Mouse (Mus musculus): ENCODE measurements at regions not wholly inside any gene's neighbourhood (a gene's known extent, or its start where the extent isn't known, plus 50 kb on each side); places are given as distances from the start of the nearest gene placed in this dataset.

DNA sequence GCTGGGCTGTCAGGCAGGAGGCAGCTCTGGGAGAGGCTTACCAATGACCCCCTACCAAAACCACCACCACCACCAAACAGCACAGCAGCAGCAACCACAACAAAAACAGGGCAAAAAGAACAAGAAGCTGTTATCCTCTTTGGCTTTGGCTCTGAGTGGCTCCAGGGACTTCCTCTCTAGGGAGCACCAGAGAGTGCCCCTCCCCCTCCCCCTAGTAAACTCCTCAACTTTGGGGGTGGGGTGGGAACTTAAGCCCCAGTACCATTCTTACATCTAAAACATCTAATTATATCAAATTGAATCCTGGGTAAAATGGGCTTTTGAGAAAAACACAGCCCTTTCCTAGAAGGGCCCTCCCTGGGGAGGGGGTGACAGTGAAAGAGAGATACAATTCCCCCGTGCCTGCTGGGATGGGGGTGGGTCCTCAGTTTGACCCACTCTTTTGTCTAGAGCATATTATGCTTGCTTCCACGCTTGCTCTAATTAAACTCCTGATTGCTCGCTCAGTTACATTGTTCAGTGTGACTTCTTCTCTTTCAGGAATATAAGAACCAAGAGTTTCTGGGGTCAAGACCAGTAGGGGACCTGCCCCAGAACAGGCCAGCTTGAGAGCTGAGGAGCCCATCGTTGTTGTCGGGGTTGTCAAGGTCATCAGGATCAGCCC is 443.4 kb downstream of the Fam19a5 start:
- ATAC-seq (replicated peaks in 1 of 2; ENCODE audit: insufficient read depth in 1 of 2, low FRiP score in 2 of 2, low TSS enrichment in 1 of 2, low read depth in 1 of 2, poor library complexity in 2 of 2, severe bottlenecking in 2 of 2): no peak

DNA sequence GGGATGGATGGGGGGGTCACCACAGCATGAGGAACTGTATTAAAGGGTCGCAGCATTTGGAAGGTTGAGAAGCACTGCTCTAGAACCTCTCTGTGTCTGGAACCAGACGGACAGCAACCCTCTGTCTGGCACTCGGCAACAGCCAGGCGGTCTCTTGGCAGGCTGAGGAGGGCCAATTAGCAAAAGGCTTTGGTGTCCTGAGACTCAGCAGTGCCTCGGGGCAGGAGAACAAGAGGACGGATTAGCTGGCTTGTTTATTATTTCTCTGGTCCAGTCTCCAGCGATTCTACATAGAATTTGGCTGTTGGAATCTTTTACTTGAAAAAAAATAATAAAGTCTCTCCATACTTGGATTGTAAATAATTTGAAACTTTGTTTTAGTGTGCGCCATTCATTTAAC is 450.4 kb downstream of the Fam19a5 start:
- ATAC-seq (replicated peaks in 1 of 2; ENCODE audit: insufficient read depth in 1 of 2, low FRiP score in 2 of 2, low TSS enrichment in 1 of 2, low read depth in 1 of 2, poor library complexity in 2 of 2, severe bottlenecking in 2 of 2): no peak

DNA sequence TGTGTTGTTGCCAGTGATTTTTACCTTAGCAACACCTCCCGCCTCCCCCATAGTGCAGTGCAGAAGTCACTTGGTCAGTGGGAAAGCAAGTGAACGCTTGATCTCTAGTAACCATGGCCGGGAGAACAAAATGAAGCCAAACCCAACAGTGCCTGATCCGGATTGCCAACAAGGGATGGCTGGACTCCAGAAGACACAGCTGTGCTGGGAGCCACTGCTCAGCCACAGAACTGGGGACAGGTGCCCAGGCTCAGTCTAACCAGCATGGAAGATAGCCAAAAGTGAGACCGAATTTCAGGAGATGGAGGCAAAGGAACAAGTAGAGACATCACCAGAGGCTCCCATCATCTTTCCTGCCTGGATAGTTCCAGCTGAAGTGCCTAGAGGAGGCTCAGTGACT is 473.0 kb downstream of the Fam19a5 start:
- no peak for ATAC-seq (replicated peaks in 1 of 2; ENCODE audit: insufficient read depth in 1 of 2, low FRiP score in 2 of 2, low TSS enrichment in 1 of 2, low read depth in 1 of 2, poor library complexity in 2 of 2, severe bottlenecking in 2 of 2)

DNA sequence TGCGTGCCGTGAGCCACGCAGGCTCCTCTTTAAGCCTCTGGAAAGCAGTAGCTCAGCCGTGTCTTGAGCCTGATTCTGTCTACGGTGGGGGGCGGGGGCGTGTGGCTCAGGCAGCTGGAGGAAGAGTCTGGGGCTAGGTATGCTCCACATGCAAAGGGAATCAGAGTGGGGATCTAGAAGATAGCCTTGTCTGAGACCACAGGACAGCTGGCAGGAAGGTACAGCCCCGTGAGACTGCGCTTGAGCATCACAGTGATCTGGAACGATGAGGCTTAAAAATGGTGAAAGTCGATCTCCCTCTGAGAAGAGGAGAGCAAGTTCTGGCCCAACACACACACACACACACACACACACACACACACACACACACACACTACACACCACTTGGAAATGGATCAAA is 488.7 kb downstream of the Fam19a5 start:
- ATAC-seq (replicated peaks in 1 of 2; ENCODE audit: insufficient read depth in 1 of 2, low FRiP score in 2 of 2, low TSS enrichment in 1 of 2, low read depth in 1 of 2, poor library complexity in 2 of 2, severe bottlenecking in 2 of 2): no peak

DNA sequence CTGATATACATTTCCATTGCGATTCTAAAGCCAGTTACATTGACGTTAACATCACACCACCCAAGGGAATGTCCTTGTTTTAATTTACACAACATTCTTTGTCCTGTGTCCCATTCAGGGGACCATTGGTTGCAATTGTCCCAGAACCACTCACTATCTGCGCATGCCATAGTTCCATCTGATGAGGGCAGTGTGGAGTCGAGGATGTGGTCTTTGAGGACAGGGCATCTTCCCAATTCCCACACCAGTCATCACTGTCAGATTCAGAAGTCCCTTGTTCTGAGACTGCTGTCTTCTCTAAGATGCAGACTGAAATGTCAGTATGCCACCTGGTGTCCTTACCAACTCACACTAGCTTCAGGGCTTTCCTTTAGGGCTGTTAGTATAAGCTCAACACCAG is 489.6 kb downstream of the Fam19a5 start:
- no peak for ATAC-seq (replicated peaks in 1 of 2; ENCODE audit: insufficient read depth in 1 of 2, low FRiP score in 2 of 2, low TSS enrichment in 1 of 2, low read depth in 1 of 2, poor library complexity in 2 of 2, severe bottlenecking in 2 of 2)

DNA sequence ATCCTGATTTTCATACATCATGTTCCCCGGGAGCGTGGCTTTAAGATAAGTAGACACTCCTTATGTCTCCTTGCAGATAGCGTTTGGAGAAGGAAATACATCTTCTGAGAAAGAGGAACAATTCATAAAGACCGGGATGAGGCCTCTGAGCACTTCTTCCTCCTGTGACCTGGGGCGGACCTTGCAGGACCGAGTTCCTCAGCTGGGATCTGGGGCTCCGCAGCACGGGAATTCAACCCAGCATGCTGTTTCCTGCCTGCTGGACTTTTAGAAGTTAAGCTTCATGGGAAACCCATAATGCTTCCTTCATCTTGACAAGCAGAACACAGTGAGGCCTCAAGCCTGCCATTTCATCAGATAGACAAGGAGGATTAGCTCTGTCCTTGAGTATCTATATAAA is 491.4 kb downstream of the Fam19a5 start:
- ATAC-seq (replicated peaks in 1 of 2; ENCODE audit: insufficient read depth in 1 of 2, low FRiP score in 2 of 2, low TSS enrichment in 1 of 2, low read depth in 1 of 2, poor library complexity in 2 of 2, severe bottlenecking in 2 of 2): no peak

DNA sequence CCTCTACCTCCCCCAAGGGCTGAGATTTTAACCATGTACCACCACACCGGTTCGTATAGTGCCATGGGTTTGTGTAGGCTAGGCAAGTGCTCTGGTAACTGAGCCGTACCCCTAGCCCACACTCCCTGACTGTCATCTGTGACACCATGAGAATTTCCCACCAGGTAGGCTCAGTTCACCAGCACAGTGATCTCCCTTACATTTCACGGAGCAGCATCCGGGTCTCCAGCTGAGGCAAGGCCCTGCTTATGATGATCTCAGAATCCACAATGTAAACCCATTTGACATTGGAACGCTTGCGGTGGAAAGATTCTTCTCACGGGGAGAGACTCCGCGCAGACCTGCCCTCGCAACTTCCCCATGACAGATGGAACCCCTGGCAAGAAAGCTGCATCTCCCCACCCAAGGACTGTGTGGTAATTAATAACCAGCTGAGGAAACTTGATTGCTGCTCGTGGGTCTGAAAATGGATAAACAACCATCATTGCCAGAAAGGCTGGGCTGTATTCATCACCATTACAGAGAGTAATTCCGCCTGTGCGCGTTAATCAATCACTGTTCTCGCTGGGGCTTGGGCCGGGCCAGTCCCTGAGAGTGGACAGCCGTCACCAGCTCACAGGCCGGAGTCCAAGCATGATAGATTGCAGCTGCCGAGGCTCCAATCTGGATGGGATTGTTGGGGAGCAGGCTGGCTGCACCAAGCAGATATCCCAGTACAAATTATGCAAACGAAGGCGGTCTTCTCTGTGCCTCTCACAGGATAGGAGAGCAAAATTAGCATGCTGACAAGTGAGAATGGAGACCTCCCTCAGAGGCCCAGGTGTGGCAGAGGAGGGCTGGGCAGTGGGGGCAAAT is 492.3 kb downstream of the Fam19a5 start:
- ATAC-seq (replicated peaks in 1 of 2; ENCODE audit: insufficient read depth in 1 of 2, low FRiP score in 2 of 2, low TSS enrichment in 1 of 2, low read depth in 1 of 2, poor library complexity in 2 of 2, severe bottlenecking in 2 of 2): no peak

DNA sequence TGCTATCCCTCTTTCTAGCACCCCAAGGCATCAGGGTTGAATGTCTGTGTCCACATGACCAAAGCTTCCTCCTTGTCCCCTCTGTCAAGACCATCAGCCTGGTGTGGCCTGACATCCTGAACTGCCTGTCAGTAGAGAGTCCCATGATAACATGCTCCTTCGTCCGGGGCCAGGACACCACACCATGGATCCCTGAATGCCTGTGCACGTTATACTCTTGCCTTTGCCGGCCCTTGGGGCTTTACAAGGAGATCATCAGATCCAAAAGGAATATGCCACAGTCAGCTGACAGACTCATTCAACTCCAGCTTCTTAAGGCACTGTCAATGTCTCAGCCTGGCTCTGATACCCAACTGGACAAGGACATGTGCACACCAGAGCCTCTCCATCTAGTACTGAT is 493.5 kb downstream of the Fam19a5 start:
- no peak for ATAC-seq (replicated peaks in 1 of 2; ENCODE audit: insufficient read depth in 1 of 2, low FRiP score in 2 of 2, low TSS enrichment in 1 of 2, low read depth in 1 of 2, poor library complexity in 2 of 2, severe bottlenecking in 2 of 2)

DNA sequence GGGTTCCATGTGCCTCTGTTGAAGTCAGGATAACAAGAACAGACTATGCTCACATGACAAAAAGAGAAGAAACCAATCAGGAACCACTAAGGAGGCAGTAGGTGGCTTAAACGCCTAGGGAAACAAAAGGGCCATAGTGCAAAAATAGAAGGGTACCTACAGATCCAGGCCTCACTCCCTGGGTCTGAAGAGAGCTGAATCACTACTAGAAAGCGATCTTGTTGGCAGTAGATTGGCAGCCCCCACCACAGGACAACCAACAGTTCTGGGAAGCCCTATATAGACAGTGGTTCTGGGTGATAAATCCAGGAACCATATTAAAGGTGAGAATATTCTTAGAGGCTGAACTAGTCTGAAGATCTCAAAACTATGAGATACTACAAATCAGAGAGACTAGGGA is 498.7 kb downstream of the Fam19a5 start:
- ATAC-seq (replicated peaks in 1 of 2; ENCODE audit: insufficient read depth in 1 of 2, low FRiP score in 2 of 2, low TSS enrichment in 1 of 2, low read depth in 1 of 2, poor library complexity in 2 of 2, severe bottlenecking in 2 of 2): no peak

DNA sequence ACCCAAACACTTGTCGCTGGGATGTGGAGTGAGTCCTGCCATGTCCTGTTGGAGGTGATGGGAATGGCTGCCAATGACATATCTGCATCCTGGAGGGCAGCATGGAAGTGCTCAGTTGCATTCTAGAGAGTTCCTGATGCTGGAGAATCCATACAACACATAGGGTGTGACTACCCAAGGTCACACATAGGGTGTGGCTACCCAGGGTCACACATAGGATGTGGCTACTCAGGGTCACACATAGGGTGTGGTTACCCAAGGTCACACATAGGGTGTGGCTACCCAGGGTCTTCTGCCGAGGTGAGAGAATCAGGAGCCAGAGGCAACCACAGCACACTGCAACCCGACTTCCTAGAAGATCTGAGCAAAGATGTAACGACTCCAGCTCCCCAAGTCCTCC is 514.0 kb downstream of the Fam19a5 start:
- no peak for ATAC-seq (replicated peaks in 1 of 2; ENCODE audit: insufficient read depth in 1 of 2, low FRiP score in 2 of 2, low TSS enrichment in 1 of 2, low read depth in 1 of 2, poor library complexity in 2 of 2, severe bottlenecking in 2 of 2)

DNA sequence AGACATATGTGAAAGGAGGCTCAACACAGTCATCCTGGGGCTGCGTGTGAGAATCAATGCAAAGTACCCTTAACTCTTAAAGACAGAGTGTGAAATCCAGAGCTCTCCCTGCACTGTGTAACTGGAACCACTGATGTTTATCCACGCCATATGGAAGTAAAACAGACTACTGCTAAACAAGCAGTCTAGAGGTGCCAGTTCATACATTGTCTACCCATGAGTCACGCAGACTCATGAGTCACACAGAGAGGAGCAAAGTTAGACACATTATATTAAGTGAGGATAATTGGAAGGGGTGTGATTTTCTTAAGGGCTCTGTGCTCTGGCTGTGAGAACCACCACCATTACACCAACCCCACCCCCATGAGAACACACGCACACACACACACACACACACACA is 516.8 kb downstream of the Fam19a5 start:
- ATAC-seq (replicated peaks in 1 of 2; ENCODE audit: insufficient read depth in 1 of 2, low FRiP score in 2 of 2, low TSS enrichment in 1 of 2, low read depth in 1 of 2, poor library complexity in 2 of 2, severe bottlenecking in 2 of 2): no peak

DNA sequence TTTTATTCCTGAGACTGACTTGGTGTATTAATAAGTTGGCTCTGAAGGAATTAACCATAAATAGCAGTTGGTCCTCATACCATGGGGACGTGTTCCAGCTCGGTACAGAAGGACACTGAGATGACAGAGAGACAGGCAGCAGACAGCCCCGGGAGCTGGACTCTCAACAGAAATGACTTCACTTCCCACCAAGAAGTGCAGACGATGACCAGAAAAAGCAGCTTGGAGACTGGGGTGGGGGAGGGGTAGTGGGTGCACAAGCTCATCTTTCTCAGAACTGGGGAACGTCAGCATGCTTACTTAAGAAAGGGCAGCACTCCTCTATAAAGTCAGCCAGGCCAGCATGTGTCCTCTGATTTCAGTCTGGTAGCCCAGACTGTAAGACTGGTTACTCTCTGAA is 518.9 kb downstream of the Fam19a5 start:
- ATAC-seq (replicated peaks in 1 of 2; ENCODE audit: insufficient read depth in 1 of 2, low FRiP score in 2 of 2, low TSS enrichment in 1 of 2, low read depth in 1 of 2, poor library complexity in 2 of 2, severe bottlenecking in 2 of 2): no peak

DNA sequence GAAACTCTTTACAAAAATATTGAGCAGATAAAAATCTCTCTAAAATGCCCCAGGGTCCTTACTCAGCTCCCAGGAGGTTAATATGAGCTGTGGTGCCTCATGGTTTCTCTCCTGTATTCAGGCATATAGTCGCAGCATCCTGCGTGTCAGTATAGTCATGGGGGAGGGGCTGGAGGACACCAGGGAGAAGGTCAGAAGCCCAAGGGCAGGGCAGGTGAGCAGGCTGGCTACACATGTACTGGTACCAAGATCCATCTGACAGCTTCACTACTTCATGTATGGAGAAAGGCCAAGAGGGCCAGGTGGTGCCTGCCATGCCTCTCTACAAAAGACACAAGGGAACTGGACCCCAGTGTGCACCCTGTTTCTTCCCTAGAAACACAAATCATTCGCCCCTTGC is 524.4 kb downstream of the Fam19a5 start:
- no peak for ATAC-seq (replicated peaks in 1 of 2; ENCODE audit: insufficient read depth in 1 of 2, low FRiP score in 2 of 2, low TSS enrichment in 1 of 2, low read depth in 1 of 2, poor library complexity in 2 of 2, severe bottlenecking in 2 of 2)

DNA sequence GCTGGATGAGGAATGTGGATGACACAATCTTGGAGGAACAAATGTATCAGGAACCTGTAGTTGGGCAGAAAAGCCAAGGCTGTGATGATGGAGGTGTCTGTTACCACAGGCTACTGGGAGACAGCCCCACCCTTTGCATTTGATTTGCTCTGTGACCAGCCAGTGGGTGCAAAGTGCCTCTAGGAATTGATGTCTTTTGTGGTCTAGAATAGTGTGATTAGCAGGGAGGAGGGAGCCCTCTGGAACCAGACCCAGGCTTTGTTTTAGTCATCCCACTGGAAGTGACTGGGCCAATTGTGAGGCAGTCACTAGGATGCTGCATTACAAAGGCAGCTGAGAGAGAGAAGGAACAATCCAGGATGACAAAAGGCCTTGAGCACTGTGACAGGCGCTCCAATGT is 527.4 kb upstream of the Zdhhc25 start:
- ATAC-seq (replicated peaks in 1 of 2; ENCODE audit: insufficient read depth in 1 of 2, low FRiP score in 2 of 2, low TSS enrichment in 1 of 2, low read depth in 1 of 2, poor library complexity in 2 of 2, severe bottlenecking in 2 of 2): no peak

DNA sequence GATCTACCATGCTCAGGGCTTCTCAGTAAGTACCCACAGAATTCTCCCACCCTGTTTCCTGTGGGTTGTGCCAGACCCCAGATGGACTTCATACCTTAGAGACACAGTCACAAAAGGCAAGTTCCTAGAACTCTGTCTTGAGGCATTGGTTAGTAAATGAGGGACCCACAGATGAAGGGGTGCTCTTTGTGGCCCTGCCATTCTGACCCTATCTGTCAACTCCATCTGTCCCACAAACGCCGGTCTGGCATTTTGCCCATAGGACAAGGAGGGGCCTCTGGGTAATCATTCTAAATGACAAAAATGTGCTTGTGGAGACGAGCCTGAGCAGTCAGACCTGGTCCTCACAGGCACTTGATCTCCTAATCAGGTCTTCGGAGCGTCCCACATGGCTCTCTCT is 516.2 kb upstream of the Zdhhc25 start:
- ATAC-seq (replicated peaks in 1 of 2; ENCODE audit: insufficient read depth in 1 of 2, low FRiP score in 2 of 2, low TSS enrichment in 1 of 2, low read depth in 1 of 2, poor library complexity in 2 of 2, severe bottlenecking in 2 of 2): 0 out of 4 replicates have a peak, but pooled peaks of 1 of the 2 experiments have one; percentile 32

DNA sequence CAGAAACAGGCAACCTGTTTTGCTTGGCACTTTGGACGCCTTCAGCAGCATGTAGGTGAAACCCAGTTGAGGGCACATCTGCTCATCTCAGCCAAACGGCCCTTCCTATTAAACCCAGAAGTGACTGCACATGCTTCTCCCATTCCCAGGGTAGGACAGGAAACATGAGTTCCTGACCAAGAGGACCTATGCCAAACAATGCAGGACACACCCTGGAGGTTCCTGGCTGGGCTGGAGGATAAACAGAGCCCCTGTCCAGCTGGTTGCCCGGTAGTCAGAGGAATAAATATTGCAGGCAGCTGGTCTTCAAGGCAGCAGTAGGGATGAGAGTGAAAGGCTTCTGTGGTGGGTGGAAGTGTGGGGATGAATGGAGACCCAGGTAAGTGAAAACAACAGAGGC is 514.5 kb upstream of the Zdhhc25 start:
- no peak for ATAC-seq (replicated peaks in 1 of 2; ENCODE audit: insufficient read depth in 1 of 2, low FRiP score in 2 of 2, low TSS enrichment in 1 of 2, low read depth in 1 of 2, poor library complexity in 2 of 2, severe bottlenecking in 2 of 2)

DNA sequence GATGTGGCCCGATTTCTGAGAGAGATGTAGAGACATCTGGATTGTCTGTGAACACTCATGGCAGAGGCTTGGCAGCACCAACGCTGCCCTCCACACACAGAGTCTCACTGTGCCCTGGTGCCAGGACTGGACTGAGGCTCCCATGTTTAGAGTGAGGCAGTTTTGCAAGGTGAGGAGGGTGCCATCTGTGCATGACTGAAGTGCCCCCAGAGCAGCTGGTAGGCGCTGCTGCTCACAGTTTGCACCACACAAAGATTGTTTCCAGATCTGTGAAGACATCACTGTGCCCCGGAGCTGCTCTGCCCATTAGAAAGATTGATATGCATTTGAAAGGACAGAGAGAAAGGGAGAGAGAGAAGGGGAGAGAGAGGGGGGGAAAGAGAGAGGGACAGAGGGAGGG is 510.6 kb upstream of the Zdhhc25 start:
- ATAC-seq (replicated peaks in 1 of 2; ENCODE audit: insufficient read depth in 1 of 2, low FRiP score in 2 of 2, low TSS enrichment in 1 of 2, low read depth in 1 of 2, poor library complexity in 2 of 2, severe bottlenecking in 2 of 2): no peak

DNA sequence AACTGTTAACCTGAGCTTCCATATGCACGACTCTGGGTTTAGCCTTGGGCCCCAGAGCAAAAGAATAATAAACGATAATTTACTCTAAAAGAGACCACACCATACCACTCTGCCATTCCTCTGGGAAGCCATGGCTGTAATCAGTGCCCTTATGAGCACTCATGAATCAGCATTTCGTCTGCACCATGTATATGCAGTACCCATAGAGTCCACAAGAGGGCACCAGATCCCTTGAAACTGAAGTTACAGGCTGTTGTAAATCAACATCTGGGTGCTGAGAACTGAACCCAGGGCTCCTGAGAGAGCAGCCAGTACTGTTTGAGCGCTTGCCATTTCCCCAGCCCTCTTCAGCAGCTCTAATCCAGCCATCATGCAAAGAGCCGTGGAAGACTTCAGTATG is 508.7 kb upstream of the Zdhhc25 start:
- ATAC-seq (replicated peaks in 1 of 2; ENCODE audit: insufficient read depth in 1 of 2, low FRiP score in 2 of 2, low TSS enrichment in 1 of 2, low read depth in 1 of 2, poor library complexity in 2 of 2, severe bottlenecking in 2 of 2): no peak

DNA sequence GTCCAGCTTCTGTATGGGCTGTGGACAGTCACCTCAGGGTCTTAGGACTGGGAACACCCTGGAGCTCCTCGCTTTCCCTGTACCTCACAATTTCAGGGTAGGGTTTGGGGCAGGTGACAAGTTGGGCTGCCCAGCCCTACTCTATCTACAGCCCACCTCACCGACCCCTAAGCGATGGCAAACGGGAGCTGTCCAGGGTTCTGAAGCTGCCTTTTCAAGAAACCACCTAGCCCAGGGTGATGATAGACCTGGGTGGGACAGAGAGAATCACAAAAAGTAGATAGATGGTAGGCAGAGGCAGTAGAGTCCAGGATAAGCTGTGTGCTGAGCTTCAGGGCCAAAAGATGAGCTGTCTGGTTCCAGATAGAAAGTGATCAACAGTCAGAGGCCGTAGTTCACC is 479.7 kb upstream of the Zdhhc25 start:
- no peak for ATAC-seq (replicated peaks in 1 of 2; ENCODE audit: insufficient read depth in 1 of 2, low FRiP score in 2 of 2, low TSS enrichment in 1 of 2, low read depth in 1 of 2, poor library complexity in 2 of 2, severe bottlenecking in 2 of 2)

Data from hematopoietic stem cell, adult 5-6 weeks (primary cell).